Mouse (Mus musculus): ENCODE results near the gene Rpap2. TPM values are rescaled to one million over a fixed set of nuclear protein-coding genes. Genes with fewer than 3 reads are reported as not detected.

Gene Rpap2
- total and polyA plus RNA-seq, 3 experiments = 24.3 to 38.1 (median 28.3) TPM

DNA sequence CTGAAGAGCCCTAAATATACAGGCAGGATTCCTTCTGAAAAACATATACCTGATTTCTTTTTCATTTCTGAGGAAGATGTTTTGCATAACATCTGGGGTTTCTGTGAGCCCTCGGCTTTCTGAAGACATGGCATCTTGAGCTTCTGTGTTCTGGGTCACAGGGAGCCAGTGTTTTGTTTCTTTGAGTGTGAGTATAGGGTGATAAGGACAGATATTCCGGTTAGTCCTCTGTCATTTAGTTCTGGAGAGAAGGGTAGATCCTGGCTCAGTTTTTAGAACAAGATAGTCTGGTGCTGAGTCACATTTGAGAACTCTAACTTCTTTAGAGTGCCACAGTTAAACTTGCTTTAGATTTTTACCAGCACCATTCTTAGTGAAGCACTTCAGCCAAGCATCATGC, 52.5 kb downstream of the Rpap2 start:
- Histone ChIP-seq H3K4me3 (replicated peaks in 1 of 3; ENCODE audit: low read depth in 2 of 3, low read length in 2 of 3, poor library complexity in 1 of 3) (no peak overlapping the region), H3K4me2 (ENCODE audit: insufficient read depth, low read depth, poor library complexity, severe bottlenecking) (no peak overlapping the region), H3K36me3 (replicated peaks in 1 of 2; ENCODE audit: control insufficient read depth in 1 of 2, insufficient read depth in 1 of 2, low read length in 1 of 2) (peaks cover 11 to 54% of the 10 kb centered on the region in 2 experiments), H3K79me2 (replicated peaks; ENCODE audit: control insufficient read depth, extremely low read depth, insufficient read depth, poor library complexity, severe bottlenecking) (no peaks in the 10 kb centered on the region), H3K4me1 (ENCODE audit: control insufficient read depth in 1 of 2, insufficient read depth in 2 of 2) (peaks cover 13 to 61% of the 10 kb centered on the region in 2 experiments; a peak in 3 of 4 replicates), H3K9ac (ENCODE audit: insufficient read depth, low read depth) (no peak overlapping the region), H3K27ac (ENCODE audit: insufficient read depth, low read depth) (no peak overlapping the region), H3K9me3 (replicated peaks; ENCODE audit: low read length) (peaks cover 4% of the 10 kb centered on the region), H3K27me3 (replicated peaks) (no peaks in the 10 kb centered on the region)
- in situ Hi-C loops (cut with MboI; ENCODE audit: low pct_ligation_motif_present, low pct_unique_long_range_greater_than_20kb, low sequenced_read_pairs) = no loop called here
- dilution Hi-C loops (cut with MboI; ENCODE audit: extremely low pct_ligation_motif_present, extremely low pct_unique_long_range_greater_than_20kb, low sequenced_read_pairs) = no loop called here
- no peak for DNase-seq (ENCODE audit: extremely low read depth)
- TF ChIP-seq EP300 (IDR thresholded peaks at IDR 0.05; ENCODE audit: low read length) (peak; percentile 23; the same call in 1 of the 2 replicates), SMC3 (IDR thresholded peaks at IDR 0.05; ENCODE audit: low read depth, low read length) (no peak)

DNA sequence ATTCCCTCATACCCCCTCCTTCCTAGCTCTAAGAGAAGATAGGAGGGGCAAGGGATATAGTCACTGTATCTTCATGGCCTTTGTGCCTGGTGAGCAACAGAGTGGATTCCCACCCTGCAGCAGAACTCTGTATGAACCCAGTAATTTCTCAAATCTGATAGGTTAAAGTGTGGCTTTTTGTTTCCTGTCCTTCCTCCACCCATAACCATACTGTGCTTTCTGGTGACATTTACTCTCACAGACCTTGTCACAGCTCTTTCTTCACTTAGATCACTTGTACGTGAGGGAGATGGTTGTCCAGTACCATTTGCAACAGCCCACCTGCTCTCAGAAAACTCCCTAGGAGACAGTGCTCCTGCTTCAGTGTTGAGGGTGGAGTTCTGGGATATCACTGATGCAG, 53.3 kb downstream of the Rpap2 start:
- Histone ChIP-seq H3K27ac (ENCODE audit: insufficient read depth, low read depth) (no peak overlapping the region), H3K79me2 (replicated peaks; ENCODE audit: control insufficient read depth, extremely low read depth, insufficient read depth, poor library complexity, severe bottlenecking) (no peaks in the 10 kb centered on the region), H3K27me3 (replicated peaks) (no peaks in the 10 kb centered on the region), H3K4me1 (ENCODE audit: control insufficient read depth in 1 of 2, insufficient read depth in 2 of 2) (peaks cover 15 to 61% of the 10 kb centered on the region in 2 experiments; a peak in 3 of 4 replicates), H3K4me3 (replicated peaks in 1 of 3; ENCODE audit: low read depth in 2 of 3, low read length in 2 of 3, poor library complexity in 1 of 3) (no peak overlapping the region), H3K9ac (ENCODE audit: insufficient read depth, low read depth) (no peak overlapping the region), H3K9me3 (replicated peaks; ENCODE audit: low read length) (peaks cover 4% of the 10 kb centered on the region), H3K4me2 (ENCODE audit: insufficient read depth, low read depth, poor library complexity, severe bottlenecking) (no peak overlapping the region), H3K36me3 (replicated peaks in 1 of 2; ENCODE audit: control insufficient read depth in 1 of 2, insufficient read depth in 1 of 2, low read length in 1 of 2) (peaks cover 7 to 50% of the 10 kb centered on the region in 2 experiments)
- dilution Hi-C loops (cut with MboI; ENCODE audit: extremely low pct_ligation_motif_present, extremely low pct_unique_long_range_greater_than_20kb, low sequenced_read_pairs) (no loop called here), in situ Hi-C loops (cut with MboI; ENCODE audit: low pct_ligation_motif_present, low pct_unique_long_range_greater_than_20kb, low sequenced_read_pairs) (no loop called here)
- no peak for TF ChIP-seq GABPA (IDR thresholded peaks at IDR 0.05; ENCODE audit: insufficient replicate concordance, low read depth, low read length)
- no peak for TF ChIP-seq E2F4 (IDR thresholded peaks at IDR 0.05; ENCODE audit: insufficient replicate concordance, low read depth, low read length)
- TF ChIP-seq RAD21 (IDR thresholded peaks at IDR 0.05; ENCODE audit: low read depth, low read length) = no peak
- no peak for TF ChIP-seq ZC3H11A (IDR thresholded peaks at IDR 0.05; ENCODE audit: low read depth, low read length)
- no peak for TF ChIP-seq EP300 (IDR thresholded peaks at IDR 0.05; ENCODE audit: low read length)
- no peak for TF ChIP-seq MXI1 (IDR thresholded peaks at IDR 0.05; ENCODE audit: low read depth, low read length)
- TF ChIP-seq USF2 (conservative IDR thresholded peaks at IDR 0.05; ENCODE audit: low read depth, low read length) = no peak
- TF ChIP-seq MAFK (IDR thresholded peaks at IDR 0.05; ENCODE audit: insufficient replicate concordance, low read length) = no peak
- no peak for DNase-seq (ENCODE audit: extremely low read depth)

DNA sequence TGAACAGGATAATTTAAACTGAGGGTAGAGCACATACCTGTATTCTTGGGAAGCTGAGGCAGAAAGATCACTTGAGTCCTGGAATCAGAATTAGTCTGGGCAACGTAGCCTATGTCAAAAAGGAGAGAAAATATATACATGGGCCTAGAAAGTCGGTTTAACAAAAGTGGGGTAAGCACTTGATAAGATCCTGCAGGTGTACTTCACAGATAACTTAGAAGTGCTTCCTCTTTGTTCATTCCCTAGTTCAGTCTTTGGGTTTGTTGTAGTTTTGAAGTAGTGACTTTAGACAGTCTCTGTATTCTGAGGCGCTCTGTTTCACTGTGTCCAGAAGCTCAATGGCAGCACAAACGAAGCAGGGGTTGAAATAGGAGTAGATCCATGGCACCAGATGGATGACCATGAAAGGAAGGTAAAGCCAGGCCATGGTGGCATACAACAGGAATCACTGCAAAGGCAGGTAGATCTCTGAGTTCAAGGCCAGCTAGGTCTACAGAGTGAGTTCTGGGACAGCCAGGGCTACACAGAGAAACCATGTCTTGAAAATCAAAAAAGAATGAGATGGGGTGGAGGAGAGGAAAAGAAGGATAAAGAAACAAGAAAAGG, 55.0 kb downstream of the Rpap2 start:
- peaks cover 3 to 48% of the 10 kb centered on the region in 2 experiments for H3K36me3 ChIP-seq (replicated peaks in 1 of 2; ENCODE audit: control insufficient read depth in 1 of 2, insufficient read depth in 1 of 2, low read length in 1 of 2)
- no peaks in the 10 kb centered on the region for H3K27me3 ChIP-seq (replicated peaks)
- dilution Hi-C loops (cut with MboI; ENCODE audit: extremely low pct_ligation_motif_present, extremely low pct_unique_long_range_greater_than_20kb, low sequenced_read_pairs) = no loop called here
- no peak overlapping the region for H3K27ac ChIP-seq (ENCODE audit: insufficient read depth, low read depth)
- no peak overlapping the region for H3K9ac ChIP-seq (ENCODE audit: insufficient read depth, low read depth)
- H3K4me3 ChIP-seq (replicated peaks in 1 of 3; ENCODE audit: low read depth in 2 of 3, low read length in 2 of 3, poor library complexity in 1 of 3) = no peak overlapping the region
- peaks cover 9 to 49% of the 10 kb centered on the region in 2 experiments; a peak in 3 of 4 replicates for H3K4me1 ChIP-seq (ENCODE audit: control insufficient read depth in 1 of 2, insufficient read depth in 2 of 2)
- TF ChIP-seq RCOR1 (conservative IDR thresholded peaks at IDR 0.05; ENCODE audit: low read depth, low read length) = no peak
- no peak for TF ChIP-seq CHD2 (IDR thresholded peaks at IDR 0.05; ENCODE audit: low read length)
- no peak for TF ChIP-seq NRF1 (IDR thresholded peaks at IDR 0.05; ENCODE audit: low read depth, low read length)
- TF ChIP-seq MAFK (IDR thresholded peaks at IDR 0.05; ENCODE audit: insufficient replicate concordance, low read length) = no peak
- TF ChIP-seq GABPA (IDR thresholded peaks at IDR 0.05; ENCODE audit: insufficient replicate concordance, low read depth, low read length) = no peak
- TF ChIP-seq JUN (IDR thresholded peaks at IDR 0.05; ENCODE audit: insufficient read depth, low read depth, low read length) = no peak
- TF ChIP-seq USF2 (conservative IDR thresholded peaks at IDR 0.05; ENCODE audit: low read depth, low read length) = no peak
- no peak for TF ChIP-seq TBP (conservative IDR thresholded peaks at IDR 0.05; ENCODE audit: low read depth, low read length)
- TF ChIP-seq SIN3A (IDR thresholded peaks at IDR 0.05; ENCODE audit: low read length) = no peak
- TF ChIP-seq E2F4 (IDR thresholded peaks at IDR 0.05; ENCODE audit: insufficient replicate concordance, low read depth, low read length) = no peak
- TF ChIP-seq POLR2AphosphoS2 (IDR thresholded peaks at IDR 0.05; ENCODE audit: low read depth, low read length) = no peak
- TF ChIP-seq UBTF (IDR thresholded peaks at IDR 0.05; ENCODE audit: low read depth, low read length) = no peak
- no peak for TF ChIP-seq RAD21 (IDR thresholded peaks at IDR 0.05; ENCODE audit: low read depth, low read length)
- no peaks in the 10 kb centered on the region for H3K79me2 ChIP-seq (replicated peaks; ENCODE audit: control insufficient read depth, extremely low read depth, insufficient read depth, poor library complexity, severe bottlenecking)
- no peaks in the 10 kb centered on the region for H3K9me3 ChIP-seq (replicated peaks; ENCODE audit: low read length)
- in situ Hi-C loops (cut with MboI; ENCODE audit: low pct_ligation_motif_present, low pct_unique_long_range_greater_than_20kb, low sequenced_read_pairs) = no loop called here
- no peak for DNase-seq (ENCODE audit: extremely low read depth)
- H3K4me2 ChIP-seq (ENCODE audit: insufficient read depth, low read depth, poor library complexity, severe bottlenecking) = no peak overlapping the region
